Mouse (Mus musculus): ENCODE data around the gene Als2.

Gene Als2

DNA sequence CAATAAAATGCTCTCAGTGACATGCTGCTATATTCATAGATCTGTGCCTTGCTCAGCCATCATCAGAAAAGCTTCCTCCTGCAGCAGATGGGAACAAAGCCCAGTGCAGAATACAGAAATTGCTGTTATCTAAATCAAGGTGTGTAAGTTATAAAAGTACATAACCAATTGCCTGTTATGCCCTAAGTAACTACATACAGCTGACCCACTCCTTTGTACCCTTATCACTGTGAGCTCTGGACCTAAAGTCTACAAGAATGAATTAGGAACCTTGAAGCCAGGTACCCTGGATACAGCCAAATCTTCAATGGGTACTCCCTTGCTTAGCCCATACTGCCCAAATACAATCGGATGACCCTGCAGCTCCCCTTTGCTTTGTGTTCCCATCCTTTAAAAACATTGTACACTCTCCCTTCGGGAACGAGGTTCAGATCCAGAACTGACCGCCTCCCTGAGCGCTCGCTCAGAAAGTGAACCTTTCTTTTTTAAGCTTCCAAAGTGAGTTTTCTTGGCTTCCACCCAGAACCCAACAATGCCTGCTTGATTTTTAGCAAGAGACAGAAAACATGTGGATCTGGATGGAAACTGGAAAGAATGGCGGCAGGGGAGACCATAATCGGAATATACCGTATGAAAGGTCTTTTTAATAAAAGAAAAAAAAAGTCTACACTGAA is 70.7 kb downstream of the Als2 start:
- no peak for DNase-seq (ENCODE audit: low spot score)

GRCm38 (mm10) chr1:59163918-59164317 is 73.1 kb downstream of the Als2 start:
- DNase-seq (ENCODE audit: low spot score), result no peak

GRCm38 (mm10) chr1:59163030-59163461 is 74.0 kb downstream of the Als2 start, which contains the start of gene Mpp4:
TSS of gene Mpp4 (minus strand) at chr1:59163389.
- no peak for DNase-seq (ENCODE audit: low spot score)

DNA sequence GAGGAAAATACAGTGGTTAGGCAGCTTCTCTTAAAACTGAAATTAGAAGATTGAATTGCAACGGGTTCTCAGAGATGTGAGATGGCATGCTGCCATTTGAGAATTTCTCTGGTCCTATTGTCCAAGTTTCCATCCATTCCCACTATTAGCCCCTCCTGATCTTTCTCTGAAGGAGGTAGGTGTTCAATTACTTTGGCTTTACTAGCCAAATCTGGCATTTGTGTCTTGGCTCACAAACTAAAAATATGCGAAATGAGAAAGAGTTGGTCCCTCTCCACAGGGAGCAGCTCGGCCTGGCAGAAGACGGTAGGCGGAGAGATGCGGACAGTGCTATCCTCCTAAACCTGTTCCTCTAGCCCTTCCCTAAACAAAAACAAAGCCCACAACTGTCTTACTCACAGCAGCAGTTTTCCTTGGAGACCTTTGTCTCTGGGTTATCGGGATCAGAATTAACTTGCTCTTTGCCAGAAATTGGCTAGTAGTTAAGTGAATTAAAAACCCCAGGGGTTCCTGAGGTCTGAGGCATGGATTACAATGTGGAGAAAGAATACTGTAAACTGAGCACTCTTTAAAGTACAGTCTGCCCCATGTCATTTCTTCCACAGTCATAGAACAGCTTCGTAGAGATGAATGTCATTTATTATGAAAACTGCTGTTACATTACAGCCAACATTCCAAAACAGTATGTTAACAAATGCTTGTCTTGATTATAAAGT is 74.6 kb downstream of the Als2 start:
- DNase-seq (ENCODE audit: low spot score), result no peak

GRCm38 (mm10) chr1:59161396-59161795 is 75.6 kb downstream of the Als2 start:
- DNase-seq (ENCODE audit: low spot score), result no peak

DNA sequence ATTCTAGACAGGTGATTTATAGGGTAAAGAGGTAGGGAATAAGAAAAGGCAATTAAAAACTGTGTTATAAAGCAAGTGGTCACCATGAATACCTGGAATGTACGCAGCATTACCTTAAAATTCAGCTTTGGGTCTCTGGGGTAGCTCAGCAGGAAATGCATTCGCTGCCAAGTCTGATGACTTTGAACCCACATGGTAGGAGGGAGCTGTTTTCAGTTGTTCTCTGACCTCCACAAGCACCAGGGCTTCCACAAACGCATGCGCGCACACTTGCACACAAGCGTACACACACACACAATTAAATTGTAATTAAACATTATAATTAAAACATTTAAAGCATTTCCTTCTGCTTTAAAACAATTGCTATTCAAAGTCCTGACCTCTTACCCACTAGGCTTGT is 76.2 kb downstream of the Als2 start:
- DNase-seq (ENCODE audit: low spot score), result no peak

DNA sequence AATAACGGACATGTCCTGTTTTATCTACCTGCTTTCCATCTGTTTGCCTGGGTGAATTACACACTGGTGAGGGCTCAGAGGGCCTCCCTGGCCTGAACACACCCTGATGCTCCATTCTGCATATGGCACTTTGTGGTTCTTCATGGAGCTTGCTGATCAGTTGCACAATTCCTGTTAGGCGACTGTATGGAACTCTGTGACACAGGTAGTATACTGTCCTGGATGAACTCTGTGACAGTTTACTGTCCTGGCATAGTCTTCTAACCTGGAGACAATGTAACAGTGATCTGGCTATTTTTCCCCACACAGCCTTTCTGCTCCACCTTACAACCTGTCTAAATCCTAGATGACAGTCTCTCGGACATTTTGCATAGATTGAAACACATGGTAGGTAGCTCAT is 77.9 kb downstream of the Als2 start:
- no peak for DNase-seq (ENCODE audit: low spot score)

GRCm38 (mm10) chr1:59158498-59158897 is 78.5 kb downstream of the Als2 start:
- no peak for DNase-seq (ENCODE audit: low spot score)

DNA sequence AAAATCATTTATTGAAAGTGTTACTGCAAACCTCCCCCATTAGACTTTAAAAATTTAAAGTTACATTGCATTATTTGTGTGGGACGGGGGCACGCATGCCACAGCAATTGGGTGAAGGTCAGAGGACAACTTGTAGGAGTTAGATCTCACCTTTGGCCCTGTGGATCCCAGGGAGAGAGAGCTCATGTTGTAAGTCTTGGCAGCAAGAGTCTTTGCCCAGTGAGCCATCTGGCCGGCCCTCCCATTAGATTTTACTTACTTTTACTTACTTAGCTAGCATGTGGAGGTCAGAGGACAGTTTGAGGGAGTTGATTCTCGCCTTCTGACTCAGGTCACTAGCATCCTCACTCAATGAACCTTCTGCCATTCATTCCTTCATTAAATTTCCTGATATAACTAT is 79.2 kb downstream of the Als2 start:
- DNase-seq (ENCODE audit: low spot score), result no peak

- no peak for DNase-seq (ENCODE audit: low spot score)
Measured at GRCm38 (mm10) chr1:59152346-59152745, 84.7 kb downstream of the Als2 start.

DNA sequence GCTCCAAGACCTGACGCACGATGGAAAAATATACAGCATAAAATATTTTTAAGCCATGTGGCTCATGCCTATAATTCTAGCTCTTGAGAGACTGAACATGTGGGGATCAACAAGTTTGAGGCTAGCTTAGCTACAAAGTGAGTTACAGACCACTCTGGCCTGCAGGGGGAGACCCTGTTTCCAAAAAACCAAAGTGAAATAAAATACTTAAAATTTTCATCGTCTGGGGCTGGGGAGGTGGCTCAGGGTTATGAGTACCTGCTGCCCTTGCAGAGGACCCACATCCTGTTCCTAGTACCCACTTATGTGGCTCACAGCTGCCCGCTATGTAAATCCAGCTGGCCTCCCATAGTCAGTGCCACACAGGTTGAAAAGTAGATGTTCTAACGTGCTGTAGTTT is 86.5 kb downstream of the Als2 start:
- DNase-seq (ENCODE audit: low spot score), result no peak

GRCm38 (mm10) chr1:59144543-59144942 is 92.5 kb downstream of the Als2 start:
- peak; percentile 47 for DNase-seq (ENCODE audit: low spot score)

GRCm38 (mm10) chr1:59142809-59143208 is 94.2 kb downstream of the Als2 start:
- peak; percentile 77 for DNase-seq (ENCODE audit: low spot score)

- no peak for DNase-seq (ENCODE audit: low spot score)
Measured at GRCm38 (mm10) chr1:59134419-59134818, 102.6 kb downstream of the Als2 start.

DNA sequence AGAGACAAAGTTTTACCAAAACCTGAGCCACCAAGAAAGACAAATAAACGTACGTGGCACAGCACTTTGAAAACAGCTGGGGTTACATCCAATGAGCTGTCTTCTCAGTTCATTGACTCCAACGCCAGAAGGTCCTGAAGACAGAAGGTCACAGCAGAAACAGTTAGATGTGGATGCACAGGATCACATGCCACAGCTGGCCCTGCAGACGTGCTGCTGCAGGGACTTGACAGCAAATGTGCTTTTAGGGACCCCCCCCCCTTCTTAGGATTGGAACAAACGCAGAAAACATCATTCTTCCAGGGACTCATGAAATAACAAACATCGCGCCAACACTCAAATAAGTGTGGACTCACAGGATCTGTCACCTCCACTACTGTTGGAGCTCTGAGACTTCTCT is 108.2 kb downstream of the Als2 start:
- DNase-seq (ENCODE audit: low spot score), result no peak

- no peak for DNase-seq (ENCODE audit: low spot score)
Measured at GRCm38 (mm10) chr1:59125558-59125957, 111.5 kb downstream of the Als2 start.

DNA sequence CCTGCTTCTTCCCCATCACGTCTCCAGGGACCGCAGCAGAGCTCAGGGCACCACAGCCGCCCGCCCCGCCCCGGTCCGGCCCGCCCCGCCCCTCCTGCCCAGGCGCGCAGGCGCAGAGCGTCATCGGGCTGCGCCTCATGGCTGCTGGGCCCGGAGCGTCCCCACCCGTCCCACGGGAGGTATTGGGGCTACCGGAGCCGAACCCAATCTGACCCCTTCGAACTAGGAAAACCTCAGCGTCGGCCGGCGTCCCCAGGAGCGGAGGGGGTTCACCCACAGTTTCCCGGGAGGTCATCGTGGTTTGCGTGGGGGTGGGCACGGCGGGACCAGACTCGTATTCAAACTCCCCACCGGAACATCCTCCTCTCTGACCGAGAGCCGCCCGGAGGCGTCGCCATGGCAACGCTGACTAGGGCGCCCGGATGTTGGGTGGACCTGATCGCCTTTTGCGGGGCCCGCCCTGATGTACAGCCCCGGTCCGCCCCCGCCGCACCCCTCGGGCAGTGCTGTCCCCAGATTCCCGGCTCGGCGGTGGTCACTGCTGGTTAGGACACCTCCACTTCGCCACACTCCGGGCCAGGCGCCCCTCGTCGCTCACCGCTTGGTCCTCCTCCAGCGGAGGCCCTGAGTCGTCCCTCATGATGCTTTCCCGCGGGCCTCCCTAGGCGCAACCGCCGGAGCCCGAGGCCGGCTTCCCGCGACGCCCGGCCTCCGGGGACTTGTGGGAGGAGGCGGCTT is 117.1 kb downstream of the Als2 start, which contains the start of gene Tmem237:
Gene Tmem237 (minus strand): TSS at position 689 of the 738 bp plus-strand sequence.
- peak; percentile 96 for DNase-seq (ENCODE audit: low spot score)
